ENCODE assay signal across 8 mouse cellular contexts in genomic region chr11:68973250-68974058, GRCm38 (mm10). TPM values are rescaled to one million over a fixed set of nuclear protein-coding genes. Genes with fewer than 3 reads are reported as not detected.
DNase-seq lines count a peak whose midpoint lies in the region; ATAC-seq lines count a peak whose summit lies in the region.
"Not testable (repeated sequence)": the region's sequence is repeated elsewhere in the genome, so short reads cannot be mapped to it uniquely, and the experiment has no call there.

No protein-coding gene starts in this region.

- peak; percentile 91 to 96 for DNase-seq in adrenal gland, adult (ENCODE audit: inconsistent age in 2 of 2, low spot score in 1 of 2)
- peak; percentile 95 for DNase-seq in embryo, embryonic 10.5 days (ENCODE audit: low spot score)
- peak; percentile 86 for DNase-seq in gastrocnemius, postnatal 14 days
- peak; percentile 76 to 90 for DNase-seq in left cerebral cortex, postnatal 10 days (ENCODE audit: extremely low spot score in 1 of 2, low spot score in 2 of 2)
- DNase-seq in right cerebral cortex, postnatal 10 days (ENCODE audit: low spot score in 2 of 2), result peak; percentile 88 to 89
- peak; percentile 82 for DNase-seq in urinary bladder, postnatal 25 days (ENCODE audit: low spot score)

- ATAC-seq in inflammation-experienced regulatory T-cells, adult 6 months, result peak; percentile 80
- ATAC-seq in megakaryocyte progenitor cell, adult 5-6 weeks (replicated peaks; ENCODE audit: poor library complexity), result peak; percentile 93

- intact Hi-C loops in gastrocnemius, postnatal 14 days (cut with DNase I; ENCODE audit: low total_unique reads); left cerebral cortex, postnatal 10 days (cut with DNase I): not testable (repeated sequence)

RNA-seq across cellular contexts. Expression of gene Rangrf, which starts 1.5 kb away (rescaled TPM):
- total RNA-seq in gastrocnemius, postnatal 14 days (2021), result 10 to 100 TPM; 54.2 to 57.7 TPM
- polyA plus RNA-seq in inflammation-experienced regulatory T-cells, adult 6 months (2017; shearing (Covaris generic)), result 10 to 100 TPM; 13.7 to 72.0 (median 38.3) TPM
- total RNA-seq in left cerebral cortex, postnatal 10 days (2021), result 10 to 100 TPM; 17.2 to 17.5 TPM
- 91.0 and 123 TPM in 2 replicates for total RNA-seq in megakaryocyte progenitor cell, adult 5-6 weeks (2015)
- 46.3 and 54.1 TPM in 2 replicates for total RNA-seq in megakaryocyte progenitor cell, adult 5-6 weeks (2017)

RNA-seq across cellular contexts. Expression of gene Slc25a35, which starts 5.5 kb away (rescaled TPM):
- 1 to 10 TPM; 4.3 to 5.7 TPM for total RNA-seq in gastrocnemius, postnatal 14 days (2021)
- 1 to 10 TPM; 7.0 to 8.3 (median 7.6) TPM for polyA plus RNA-seq in inflammation-experienced regulatory T-cells, adult 6 months (2017; shearing (Covaris generic))
- 1 to 10 TPM; 3.2 to 3.6 TPM for total RNA-seq in left cerebral cortex, postnatal 10 days (2021)
- total RNA-seq in megakaryocyte progenitor cell, adult 5-6 weeks (2015), result 2.2 and 2.8 TPM in 2 replicates
- total RNA-seq in megakaryocyte progenitor cell, adult 5-6 weeks (2017), result 0.30 and 0.75 TPM in 2 replicates

RNA-seq across cellular contexts. Expression of gene Arhgef15, which starts 16.2 kb away (rescaled TPM):
- 10 to 100 TPM; 10.7 to 13.8 TPM for total RNA-seq in gastrocnemius, postnatal 14 days (2021)
- polyA plus RNA-seq in inflammation-experienced regulatory T-cells, adult 6 months (2017; shearing (Covaris generic)), result under 1 TPM in 1 of 3 experiments, not detected in 2; 0.21 TPM
- total RNA-seq in left cerebral cortex, postnatal 10 days (2021), result 10 to 100 TPM; 21.1 to 25.3 TPM
- total RNA-seq in megakaryocyte progenitor cell, adult 5-6 weeks (2015), result not detected in 2 replicates
- 0.04 and 0.98 TPM in 2 replicates for total RNA-seq in megakaryocyte progenitor cell, adult 5-6 weeks (2017)

RNA-seq across cellular contexts. Expression of gene Pfas, which starts 34.8 kb away (rescaled TPM):
- 1 to 10 TPM; 5.6 to 7.3 TPM for total RNA-seq in gastrocnemius, postnatal 14 days (2021)
- 10 to 100 TPM; 22.0 to 29.0 (median 24.8) TPM for polyA plus RNA-seq in inflammation-experienced regulatory T-cells, adult 6 months (2017; shearing (Covaris generic))
- 10 to 100 TPM; 24.4 to 28.1 TPM for total RNA-seq in left cerebral cortex, postnatal 10 days (2021)
- 24.8 and 31.3 TPM in 2 replicates for total RNA-seq in megakaryocyte progenitor cell, adult 5-6 weeks (2015)
- total RNA-seq in megakaryocyte progenitor cell, adult 5-6 weeks (2017), result 34.9 and 48.8 TPM in 2 replicates

RNA-seq across cellular contexts. Expression of gene Ctc1, which starts 42.3 kb away (rescaled TPM):
- total RNA-seq in gastrocnemius, postnatal 14 days (2021), result 1 to 10 TPM; 7.5 to 8.1 TPM
- 10 to 100 TPM in 1 of 3 experiments, 1 to 10 TPM in 2; 9.7 to 16.4 (median 9.8) TPM for polyA plus RNA-seq in inflammation-experienced regulatory T-cells, adult 6 months (2017; shearing (Covaris generic))
- 10 to 100 TPM; 48.1 to 49.2 TPM for total RNA-seq in left cerebral cortex, postnatal 10 days (2021)
- 27.8 and 33.7 TPM in 2 replicates for total RNA-seq in megakaryocyte progenitor cell, adult 5-6 weeks (2015)
- total RNA-seq in megakaryocyte progenitor cell, adult 5-6 weeks (2017), result 21.2 and 27.2 TPM in 2 replicates

Comparison
In these comparisons a context has a peak if more than half of its experiments do, and no peak if none do; other contexts are left out.
1. Peak in every context shown above with its lines: DNase-seq and ATAC-seq.
2. RNA of gene Arhgef15, which starts 16.2 kb away (total RNA-seq): 21.1 to 25.3 TPM in left cerebral cortex, postnatal 10 days and 10.7 to 13.8 TPM in gastrocnemius, postnatal 14 days; 0.04 to 0.98 TPM in megakaryocyte progenitor cell, adult 5-6 weeks; every median in the first group is over 4 times any median in the second.